Mouse (Mus musculus) midbrain, embryonic 15.5 days (tissue): ENCODE results near the gene Slfn14. TPM values are rescaled to one million over a fixed set of nuclear protein-coding genes. Genes with fewer than 3 reads are reported as not detected.
"Not testable (repeated sequence)": the region's sequence is repeated elsewhere in the genome, so short reads cannot be mapped to it uniquely, and the experiment has no call there.

ENCODE experiments used
- ATAC-seq: fragments of 200-750 bp; cut with Nextera tagmentation; replicated peaks from 2 replicates; pipeline ENCODE4 v1.8.0; 2017; ENCODE audit warnings: moderate TSS enrichment
- H3K27ac ChIP-seq: fragments of 300-500 bp; sonication (generic); 2 replicates; pipeline ENCODE4 v1.5.1; 2015; ENCODE audit warnings: mild to moderate bottlenecking, inconsistent platforms
- H3K27me3 ChIP-seq: fragments of 300-500 bp; sonication (generic); replicated peaks from 2 replicates; pipeline ENCODE4 v1.6.1; 2015; ENCODE audit warnings: inconsistent platforms
- H3K36me3 ChIP-seq: fragments of 300-500 bp; sonication (generic); replicated peaks from 2 replicates; pipeline ENCODE4 v1.6.1; 2015; ENCODE audit warnings: inconsistent platforms
- H3K4me1 ChIP-seq: fragments of 300-500 bp; sonication (generic); 2 replicates; pipeline ENCODE4 v1.6.1; 2015; ENCODE audit warnings: inconsistent platforms
- H3K4me2 ChIP-seq: fragments of 300-500 bp; sonication (generic); 2 replicates; pipeline ENCODE4 v1.6.1; 2015; ENCODE audit warnings: inconsistent platforms, mild to moderate bottlenecking, moderate library complexity
- H3K4me3 ChIP-seq: fragments of 300-500 bp; sonication (generic); 2 replicates; pipeline ENCODE4 v1.5.1; 2015; ENCODE audit warnings: mild to moderate bottlenecking, inconsistent platforms
- H3K9ac ChIP-seq: fragments of 300-500 bp; sonication (generic); 2 replicates; pipeline ENCODE4 v1.6.1; 2015; ENCODE audit warnings: mild to moderate bottlenecking, inconsistent platforms
- H3K9me3 ChIP-seq: fragments of 300-500 bp; sonication (generic); 2 replicates; pipeline ENCODE4 v1.6.1; 2016; ENCODE audit warnings: inconsistent platforms
- WGBS: fragments of 180-500 bp; shearing (Covaris S2); methylation state at CpG from one replicate; pipeline ENCODE4 v1.1.7; 2015; ENCODE audit warnings: mixed read lengths; 5-methylcytosine and 5-hydroxymethylcytosine counted together
- polyA plus RNA-seq: library from polyadenylated mRNA; unstranded; fragments of >200 nt; fragmentation: Nextera tagmentation; extraction: Ambion mirVana; gene quantifications from 2 replicates; pipeline ENCODE4 v1.2.1, GENCODE M21; 2015

The Slfn14 gene
- polyA plus RNA-seq, 1 experiment from 2014 or later = not detected

GRCm38 (mm10) chr11:83279024-83279423, 7.5 kb downstream of the Slfn14 start:
- 88% methylated on average over 4 of the region's 4 CpGs for WGBS
- H3K36me3 ChIP-seq = no peaks in the 10 kb centered on the region
- no peak overlapping the region for H3K4me3 ChIP-seq
- no peaks in the 10 kb centered on the region for H3K4me1 ChIP-seq
- no peak for ATAC-seq
- no peak overlapping the region for H3K9ac ChIP-seq
- no peak overlapping the region for H3K27ac ChIP-seq
- H3K27me3 ChIP-seq = no peaks in the 10 kb centered on the region
- no peak overlapping the region for H3K4me2 ChIP-seq
- H3K9me3 ChIP-seq = no peaks in the 10 kb centered on the region

DNA sequence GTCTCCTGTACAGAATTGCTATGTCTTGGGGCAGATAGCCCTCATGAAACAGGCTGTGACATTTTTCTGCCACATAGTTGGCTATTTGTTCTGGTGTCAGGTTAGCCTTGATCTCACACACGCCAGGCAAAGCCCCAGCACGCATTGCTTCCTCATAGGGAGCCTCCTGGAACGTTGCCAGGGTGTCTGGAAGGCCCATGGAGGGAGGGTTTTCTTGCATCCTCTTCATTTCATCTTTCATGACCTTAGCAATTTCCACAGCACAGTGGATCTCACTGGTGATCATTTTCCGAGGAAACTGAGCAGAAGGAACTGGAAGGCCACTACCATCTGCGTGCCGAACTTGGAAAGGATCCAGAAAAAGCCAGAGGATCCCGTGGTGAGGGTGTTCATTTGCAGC, 10.3 kb downstream of the Slfn14 start:
- Histone ChIP-seq H3K9me3 (no peaks in the 10 kb centered on the region), H3K36me3 (no peaks in the 10 kb centered on the region), H3K4me1 (no peaks in the 10 kb centered on the region), H3K27ac (no peak overlapping the region), H3K27me3 (no peaks in the 10 kb centered on the region), H3K4me2 (no peak overlapping the region), H3K9ac (no peak overlapping the region), H3K4me3 (no peak overlapping the region)
- WGBS = 70% methylated on average over 7 of the region's 7 CpGs
- ATAC-seq = no peak

DNA sequence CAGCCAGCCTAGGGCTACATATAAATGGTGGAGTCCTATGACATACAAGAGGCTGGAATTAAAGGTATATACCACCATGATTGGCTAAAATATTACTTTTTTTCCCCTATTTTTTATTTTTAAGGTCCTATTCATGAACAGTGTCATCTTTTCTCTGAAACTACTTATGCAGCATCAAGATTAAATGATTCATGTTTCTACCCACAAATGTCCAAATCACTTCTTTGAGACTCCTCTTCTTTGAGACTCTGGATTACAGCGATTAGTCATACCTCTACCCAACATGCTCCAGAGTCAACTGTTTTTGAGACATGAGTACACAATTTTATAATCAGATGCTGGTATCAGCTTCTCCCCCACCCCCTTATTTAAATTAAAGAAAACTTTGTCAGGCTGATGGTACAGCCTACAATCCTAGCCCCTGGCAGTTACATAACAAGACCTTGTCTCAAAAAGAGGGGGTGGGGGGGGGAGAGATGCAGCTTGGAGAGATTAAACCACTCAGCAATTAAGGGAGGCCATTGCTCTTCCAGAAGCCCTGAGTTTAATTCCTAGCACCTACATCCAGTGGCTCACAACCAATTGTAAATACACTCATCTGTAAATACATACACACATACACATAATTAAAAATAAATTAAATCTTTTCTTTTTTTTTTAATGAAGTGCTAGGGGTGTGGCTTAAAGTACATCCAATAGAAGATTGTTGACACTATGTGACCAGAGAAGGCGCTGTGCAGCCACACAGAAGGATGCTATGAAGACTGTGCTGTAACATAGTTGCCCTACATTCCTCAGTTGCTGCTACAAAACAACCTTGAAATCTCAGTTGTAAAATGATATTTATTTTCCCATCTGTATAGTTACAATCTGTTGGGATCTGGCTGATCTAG, 14.3 kb downstream of the Slfn14 start:
- Histone ChIP-seq H3K27me3 (no peaks in the 10 kb centered on the region), H3K9ac (no peak overlapping the region), H3K4me3 (no peak overlapping the region), H3K36me3 (no peaks in the 10 kb centered on the region), H3K9me3 (no peaks in the 10 kb centered on the region), H3K4me2 (peak overlapping the region; percentile 65), H3K4me1 (peaks cover 4% of the 10 kb centered on the region; the same call in 1 of the 2 replicates), H3K27ac (peak overlapping the region; percentile 89)
- 21% methylated on average over 2 of the region's 2 CpGs for WGBS
- 0 out of 2 replicates have a peak, but pooled peaks have one; percentile 14 for ATAC-seq

DNA sequence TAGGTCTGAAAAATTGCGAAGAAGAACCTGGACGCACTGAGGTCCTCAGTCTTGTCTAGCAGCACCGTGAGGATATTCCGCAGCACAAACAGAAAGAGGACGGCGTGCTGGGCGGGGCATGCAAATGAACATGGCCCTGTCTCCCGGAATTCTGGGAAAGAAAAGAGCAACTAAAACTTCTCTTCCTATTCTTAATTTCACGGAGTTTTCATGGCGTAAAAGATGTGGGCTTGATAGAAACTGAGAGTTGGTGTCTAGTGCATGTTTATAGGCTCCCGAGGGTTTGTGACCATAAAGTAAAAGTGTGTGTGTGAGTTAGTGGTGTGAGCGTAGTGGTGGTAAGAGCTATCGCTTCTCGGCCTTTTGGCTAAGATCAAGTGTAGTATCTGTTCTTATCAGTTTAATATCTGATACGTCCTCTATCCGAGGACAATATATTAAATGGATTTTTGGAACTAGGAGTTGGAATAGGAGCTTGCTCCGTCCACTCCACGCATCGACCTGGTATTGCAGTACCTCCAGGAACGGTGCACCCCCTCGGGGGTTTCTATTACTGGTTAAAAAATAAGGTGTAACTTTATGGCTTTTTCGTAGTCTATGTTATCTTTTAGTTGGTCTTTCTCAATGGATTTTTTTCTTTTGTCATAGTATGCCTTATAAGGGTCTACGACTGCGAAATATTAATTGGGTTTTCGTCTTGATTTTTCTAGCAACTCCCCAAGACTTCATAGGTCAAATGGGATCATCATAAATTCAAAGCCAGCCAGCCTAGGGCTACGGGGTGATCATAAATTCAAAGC, 15.2 kb downstream of the Slfn14 start:
- Histone ChIP-seq H3K9me3 (no peaks in the 10 kb centered on the region), H3K4me2 (peak overlapping the region; percentile 65), H3K27ac (peak overlapping the region; percentile 89), H3K9ac (peak overlapping the region; percentile 69), H3K4me3 (peak overlapping the region; percentile 56), H3K36me3 (no peaks in the 10 kb centered on the region), H3K27me3 (no peaks in the 10 kb centered on the region), H3K4me1 (peaks cover 4% of the 10 kb centered on the region; the same call in 1 of the 2 replicates)
- peak; percentile 89 for ATAC-seq
- WGBS = under 1% methylated on average over 26 of the region's 26 CpGs

DNA sequence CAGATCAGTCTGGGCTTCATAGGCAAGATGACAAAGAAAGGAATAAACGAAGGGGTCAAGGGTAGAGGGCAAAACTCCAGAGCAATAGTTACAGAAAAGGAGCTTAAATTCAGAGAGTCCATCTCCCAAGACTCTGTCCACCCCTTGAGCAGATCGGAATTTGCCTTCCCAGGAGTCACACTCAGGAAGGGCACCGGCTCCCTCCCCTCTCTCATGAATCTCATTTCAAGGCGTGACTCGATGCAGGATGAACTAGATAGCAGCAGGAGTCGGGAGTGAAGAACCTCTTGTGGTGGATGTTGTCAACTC, 15.7 kb downstream of the Slfn14 start:
- Histone ChIP-seq H3K27ac (peak overlapping the region; percentile 89), H3K4me1 (peaks cover 4% of the 10 kb centered on the region; the same call in 1 of the 2 replicates)
- ATAC-seq = peak; percentile 70

GRCm38 (mm10) chr11:83263146-83263545, 23.4 kb downstream of the Slfn14 start:
- Histone ChIP-seq H3K4me2 (no peak overlapping the region), H3K4me1 (no peaks in the 10 kb centered on the region), H3K9me3 (no peaks in the 10 kb centered on the region), H3K36me3 (no peaks in the 10 kb centered on the region), H3K4me3 (no peak overlapping the region), H3K27ac (no peak overlapping the region), H3K9ac (no peak overlapping the region), H3K27me3 (no peaks in the 10 kb centered on the region)
- no peak for ATAC-seq
- WGBS = 56% methylated on average over 3 of the region's 3 CpGs

More for the DNA sequence above, 15.7 kb downstream of the Slfn14 start:
- H3K9ac ChIP-seq = peak overlapping the region; percentile 69
- peak overlapping the region; percentile 56 for H3K4me3 ChIP-seq
- H3K9me3 ChIP-seq = no peaks in the 10 kb centered on the region
- H3K4me2 ChIP-seq = peak overlapping the region; percentile 65
- H3K27me3 ChIP-seq = no peaks in the 10 kb centered on the region
- under 1% methylated on average over 6 of the region's 6 CpGs for WGBS
- H3K36me3 ChIP-seq = no peaks in the 10 kb centered on the region

- Histone ChIP-seq H3K9ac (no peak overlapping the region), H3K4me1 (no peaks in the 10 kb centered on the region), H3K27ac (no peak overlapping the region), H3K36me3 (no peaks in the 10 kb centered on the region), H3K9me3 (no peaks in the 10 kb centered on the region), H3K4me2 (no peak overlapping the region), H3K27me3 (no peaks in the 10 kb centered on the region), H3K4me3 (no peak overlapping the region)
- WGBS = 98% methylated on average over 1 of the region's 1 CpGs
- no peak for ATAC-seq
Observed at GRCm38 (mm10) chr11:83262673-83263072, 23.9 kb downstream of the Slfn14 start.

DNA sequence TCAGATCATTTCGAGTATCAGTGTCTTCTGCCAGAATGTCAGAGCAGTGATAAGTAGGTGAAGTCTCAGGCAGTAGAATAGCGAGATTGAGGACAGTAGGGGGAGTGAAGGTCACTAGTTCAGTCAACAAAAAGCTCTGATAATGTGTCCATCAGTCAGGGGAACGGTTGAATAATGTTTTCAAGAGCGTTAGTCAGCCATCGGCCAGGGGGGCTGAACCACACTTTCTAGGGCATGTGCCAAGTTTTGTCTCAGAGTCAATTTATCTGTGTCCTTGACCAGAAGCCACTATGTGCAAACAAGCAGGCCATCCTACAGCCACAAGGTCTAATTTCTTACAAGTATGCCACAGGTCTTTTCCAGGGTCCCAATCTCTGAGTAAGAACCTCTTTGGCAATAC, 29.3 kb downstream of the Slfn14 start:
- 70% methylated on average over 5 of the region's 5 CpGs for WGBS
- H3K9me3 ChIP-seq, ATAC-seq, H3K27ac ChIP-seq, H3K4me1 ChIP-seq, H3K4me3 ChIP-seq, H3K9ac ChIP-seq, H3K27me3 ChIP-seq, H3K4me2 ChIP-seq, H3K36me3 ChIP-seq: not testable (repeated sequence)

DNA sequence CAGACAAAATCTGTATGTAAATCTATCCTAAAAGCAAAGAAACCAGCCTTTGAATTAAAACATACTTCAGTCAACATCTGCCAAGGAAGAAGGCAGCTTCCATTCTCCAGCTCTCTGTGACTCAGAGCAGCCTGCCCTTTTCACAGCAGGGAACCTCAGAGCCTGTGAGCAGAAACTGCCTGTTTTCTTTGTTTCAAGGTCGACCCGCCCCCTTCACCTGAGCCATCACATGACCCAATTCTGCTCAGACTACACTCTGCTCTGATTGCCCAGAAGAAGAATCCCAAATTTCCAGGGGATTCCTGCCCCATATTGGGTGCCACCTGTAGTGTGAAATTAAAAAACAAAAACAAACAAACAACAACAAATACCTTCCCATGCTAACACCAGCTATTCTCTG, 46.7 kb downstream of the Slfn14 start:
- no peak overlapping the region for H3K9ac ChIP-seq
- no peak for ATAC-seq
- 16% methylated on average over 2 of the region's 2 CpGs for WGBS

GRCm38 (mm10) chr11:83238389-83238788, 48.1 kb downstream of the Slfn14 start:
- Histone ChIP-seq H3K4me1 (no peaks in the 10 kb centered on the region), H3K4me3 (no peak overlapping the region), H3K36me3 (no peaks in the 10 kb centered on the region), H3K9ac (no peak overlapping the region), H3K27ac (no peak overlapping the region), H3K27me3 (no peaks in the 10 kb centered on the region), H3K9me3 (no peaks in the 10 kb centered on the region), H3K4me2 (no peak overlapping the region)
- 92% methylated on average over 2 of the region's 2 CpGs for WGBS
- no peak for ATAC-seq

More for the DNA sequence above, 46.7 kb downstream of the Slfn14 start:
- Histone ChIP-seq H3K27me3 (no peaks in the 10 kb centered on the region), H3K4me1 (no peaks in the 10 kb centered on the region), H3K9me3 (no peaks in the 10 kb centered on the region), H3K4me3 (no peak overlapping the region), H3K4me2 (no peak overlapping the region), H3K27ac (no peak overlapping the region), H3K36me3 (no peaks in the 10 kb centered on the region)

DNA sequence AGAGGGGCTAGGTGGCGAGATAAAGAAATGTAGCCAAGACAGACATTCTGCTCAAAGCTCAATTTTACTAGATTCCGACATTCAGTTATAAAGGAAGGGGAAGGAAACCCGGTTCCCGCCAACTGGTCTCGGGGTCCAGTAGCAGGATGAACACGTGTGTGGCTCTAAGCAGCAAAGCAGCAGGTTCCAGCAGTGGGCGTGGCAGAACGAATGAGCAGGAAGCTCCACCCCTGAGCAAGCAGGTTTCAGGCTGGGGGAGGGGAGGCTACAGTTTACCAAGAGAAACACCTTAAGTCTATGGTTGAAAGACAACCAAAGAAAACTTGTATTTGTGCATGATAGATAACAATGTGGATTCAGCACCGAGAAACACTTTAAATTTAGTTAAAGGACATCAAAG, 49.1 kb downstream of the Slfn14 start:
- ATAC-seq, H3K9ac ChIP-seq, H3K4me2 ChIP-seq, H3K9me3 ChIP-seq, H3K4me1 ChIP-seq, H3K4me3 ChIP-seq, H3K36me3 ChIP-seq, H3K27ac ChIP-seq, H3K27me3 ChIP-seq: not testable (repeated sequence)
- 88% methylated on average over 9 of the region's 9 CpGs for WGBS

DNA sequence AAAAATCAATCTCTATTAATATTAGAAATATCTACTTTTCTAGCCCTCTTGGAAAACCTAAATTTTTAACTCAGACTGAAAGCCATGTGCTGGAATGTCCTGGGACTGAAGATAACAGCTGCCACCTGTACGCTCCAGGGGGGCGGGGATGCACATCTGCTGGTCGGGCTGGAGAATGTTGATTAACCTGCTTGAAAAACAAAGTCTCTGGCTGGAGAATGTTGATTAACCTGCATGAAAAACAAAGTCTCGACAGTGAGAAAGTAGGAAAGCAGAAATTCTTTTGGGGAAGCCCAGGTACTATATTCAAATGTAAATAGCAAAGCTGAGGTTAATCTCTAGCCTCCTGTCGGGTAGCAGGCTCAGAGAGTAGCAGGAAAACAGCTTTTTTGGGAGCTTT, 52.9 kb downstream of the Slfn14 start:
- H3K4me2 ChIP-seq, H3K27me3 ChIP-seq, H3K9ac ChIP-seq, H3K27ac ChIP-seq, H3K36me3 ChIP-seq, ATAC-seq, H3K9me3 ChIP-seq, H3K4me3 ChIP-seq, H3K4me1 ChIP-seq: not testable (repeated sequence)
- 47% methylated on average over 5 of the region's 5 CpGs for WGBS
